Mouse (Mus musculus): Measurements from ENCODE around the gene Smarcc2.

The Smarcc2 gene

GRCm38 (mm10) chr10:128458719-128459408 lies at the start of gene Smarcc2:
TSS of gene Smarcc2 (plus strand) at chr10:128459248.
- DNase-seq (ENCODE audit: low spot score), result peak; percentile 85

GRCm38 (mm10) chr10:128409692-128410559 lies 49.1 kb upstream of the Smarcc2 start:
- DNase-seq (ENCODE audit: low spot score), result peak; percentile 99

GRCm38 (mm10) chr10:128410560-128410845 lies 48.5 kb upstream of the Smarcc2 start:
- no peak for DNase-seq (ENCODE audit: low spot score)

GRCm38 (mm10) chr10:128411211-128412054 lies 47.6 kb upstream of the Smarcc2 start, which contains the start of the genes Nabp2 and Rnf41:
TSS of gene Nabp2 (minus strand) at chr10:128411492.
TSS of gene Rnf41 (plus strand) at chr10:128411657.
- DNase-seq (ENCODE audit: low spot score), result peak; percentile 97

- DNase-seq (ENCODE audit: low spot score), result peak; percentile 25
Observed at GRCm38 (mm10) chr10:128412055-128412381, 47.0 kb upstream of the Smarcc2 start.

DNA sequence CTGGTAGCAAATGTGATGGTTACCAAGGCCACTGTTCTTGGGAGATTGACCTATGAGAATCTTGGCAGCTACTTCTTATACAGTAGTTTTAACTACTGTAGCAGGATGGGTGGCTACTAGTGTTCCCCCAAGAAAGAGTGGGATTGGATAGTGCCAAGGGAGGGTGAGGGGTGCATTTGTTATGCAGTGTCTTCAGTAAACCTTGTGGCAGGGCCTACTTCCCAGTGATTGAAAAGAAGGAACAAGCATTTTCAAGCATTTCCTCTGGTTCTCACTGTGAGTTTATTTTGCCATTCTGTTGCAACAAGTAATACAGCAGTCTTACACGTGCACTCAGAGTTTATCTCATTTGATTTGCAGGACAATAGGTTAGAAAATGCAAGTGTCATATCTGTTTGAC lies 46.5 kb upstream of the Smarcc2 start:
- no peak for DNase-seq (ENCODE audit: low spot score)

DNA sequence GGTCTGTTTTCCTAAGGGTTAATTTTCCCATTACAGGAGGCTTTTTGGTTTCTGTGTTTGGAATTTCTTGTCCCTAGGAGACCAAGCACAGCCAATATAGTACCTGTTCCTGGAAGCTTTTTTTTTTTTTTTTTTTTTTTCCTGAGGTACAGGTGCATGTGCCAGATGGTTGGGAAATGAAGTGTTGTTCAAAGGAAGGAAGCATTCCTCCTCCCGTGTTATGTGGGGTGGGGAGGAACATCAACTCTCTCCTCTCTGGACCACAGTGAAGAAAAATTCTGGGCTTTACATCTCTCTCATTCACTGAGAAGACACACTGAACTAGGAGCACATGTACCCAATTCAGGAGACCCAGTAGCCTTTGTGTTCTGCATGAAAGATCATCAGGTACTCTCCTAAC lies 46.0 kb upstream of the Smarcc2 start:
- DNase-seq (ENCODE audit: low spot score), result no peak

DNA sequence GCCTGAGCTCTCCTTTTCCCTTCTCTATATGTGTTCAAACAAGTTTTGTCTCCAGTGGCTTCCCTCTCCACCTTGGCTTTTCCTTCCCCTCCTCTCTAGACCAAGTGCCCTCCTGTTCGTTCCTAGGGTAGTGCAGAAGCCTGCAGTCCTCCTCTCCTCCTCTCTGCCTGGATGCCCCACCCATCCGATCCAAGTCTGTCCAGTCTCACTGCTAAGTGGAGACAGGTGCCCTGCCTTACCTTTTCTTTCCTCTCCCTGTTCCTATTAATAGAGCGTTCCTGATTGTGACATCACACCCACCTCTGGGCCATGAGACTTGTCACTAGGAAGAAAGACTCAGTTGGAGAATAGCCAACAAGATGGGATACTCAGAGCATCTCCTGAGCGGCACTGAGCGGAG lies 44.2 kb upstream of the Smarcc2 start:
- DNase-seq (ENCODE audit: low spot score), result no peak

DNA sequence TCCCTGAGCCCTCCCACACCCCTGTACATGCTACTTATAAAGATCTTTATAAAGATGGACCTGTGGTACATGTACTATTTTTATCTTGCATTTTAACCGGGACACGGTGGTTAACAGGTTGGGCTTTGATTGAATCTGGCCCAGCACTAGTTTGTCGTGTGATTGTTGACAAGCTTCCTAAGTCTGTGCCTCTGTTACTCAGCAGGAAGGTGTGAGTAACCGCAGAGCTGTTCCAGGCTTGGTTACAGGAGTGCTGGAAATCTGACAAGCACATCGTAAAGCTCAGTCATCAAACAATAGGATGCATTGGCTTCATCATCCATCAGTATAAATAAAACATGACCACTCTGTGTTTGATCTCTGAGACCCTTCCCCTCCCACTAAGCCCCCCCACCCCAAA lies 36.6 kb upstream of the Smarcc2 start:
- DNase-seq (ENCODE audit: low spot score), result no peak

DNA sequence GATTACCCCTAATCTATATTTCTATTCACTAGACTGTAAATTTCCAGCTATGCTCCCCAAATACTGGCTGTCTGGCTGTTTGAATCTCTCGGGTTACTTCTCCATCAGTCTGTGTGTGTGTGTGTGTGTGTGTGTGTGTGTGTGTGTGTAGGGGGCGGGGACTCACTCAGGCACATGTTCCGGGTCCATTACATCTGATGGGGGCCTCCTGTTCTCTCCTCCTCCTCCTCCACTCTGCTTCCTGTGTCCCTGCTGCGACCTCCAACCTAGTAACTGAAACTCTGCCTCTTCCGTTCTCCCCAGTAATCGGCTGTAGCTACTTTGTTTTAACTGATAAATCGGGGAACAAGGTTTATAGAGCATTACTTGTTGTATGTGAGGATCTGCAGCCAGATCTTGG lies 34.4 kb upstream of the Smarcc2 start:
- peak; percentile 21 for DNase-seq (ENCODE audit: low spot score)

DNA sequence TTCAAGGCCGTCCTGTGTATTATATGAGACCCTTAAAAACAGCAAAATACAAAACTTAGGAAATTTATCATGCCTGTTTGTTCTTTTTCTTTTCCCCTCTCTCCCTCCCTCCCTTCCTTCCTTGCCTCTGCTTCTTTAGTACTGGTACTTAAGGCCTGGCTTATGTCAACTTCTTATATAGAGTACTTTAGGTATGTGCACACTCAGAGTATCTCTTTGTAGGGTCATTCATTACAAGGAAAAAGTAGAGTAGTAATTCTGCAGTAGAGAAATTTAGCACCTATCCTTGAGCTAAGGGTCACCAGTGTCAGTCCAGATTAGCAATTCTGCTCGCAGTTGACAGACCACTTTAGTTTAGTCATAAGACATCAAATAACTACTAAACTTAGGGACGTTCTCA lies 33.8 kb upstream of the Smarcc2 start:
- no peak for DNase-seq (ENCODE audit: low spot score)

DNA sequence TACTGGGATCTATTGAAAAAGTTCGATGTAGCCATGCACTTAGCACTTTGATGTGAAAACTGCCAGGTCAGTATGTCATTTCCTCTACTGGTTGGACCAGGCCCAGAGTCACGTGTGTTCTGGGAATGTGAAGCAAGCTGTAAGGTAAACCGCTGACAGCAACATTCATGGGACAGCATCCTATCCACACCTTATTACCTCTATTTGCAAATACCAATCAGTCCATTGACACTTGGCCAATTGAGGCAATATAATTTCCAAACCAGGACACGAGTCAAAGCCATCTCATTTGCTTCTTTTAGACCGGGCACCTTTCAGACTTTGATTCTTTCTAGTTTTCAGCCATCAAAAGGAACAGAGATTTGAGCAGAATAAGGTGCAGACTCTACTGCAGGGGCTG lies 30.0 kb upstream of the Smarcc2 start:
- DNase-seq (ENCODE audit: low spot score), result no peak

DNA sequence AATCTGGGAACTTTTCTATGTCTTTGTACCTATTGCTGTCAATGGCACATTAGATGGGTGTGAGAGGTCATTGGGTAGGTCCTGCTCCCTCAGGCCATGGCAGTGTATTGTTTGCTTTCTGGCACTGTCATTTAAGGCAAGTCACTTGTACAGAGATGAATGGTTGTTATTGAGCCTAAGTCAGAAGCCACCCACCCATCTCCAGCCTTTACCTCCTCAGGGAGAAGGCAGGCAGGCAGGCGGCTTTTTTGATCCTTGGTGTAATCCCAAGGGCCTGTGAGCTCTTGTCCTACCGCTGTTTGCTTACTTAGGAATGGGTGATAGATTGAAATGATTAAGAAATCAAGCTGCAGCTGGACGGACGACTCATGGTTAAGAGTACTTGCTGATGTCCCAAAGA lies 29.6 kb upstream of the Smarcc2 start:
- DNase-seq (ENCODE audit: low spot score), result no peak

DNA sequence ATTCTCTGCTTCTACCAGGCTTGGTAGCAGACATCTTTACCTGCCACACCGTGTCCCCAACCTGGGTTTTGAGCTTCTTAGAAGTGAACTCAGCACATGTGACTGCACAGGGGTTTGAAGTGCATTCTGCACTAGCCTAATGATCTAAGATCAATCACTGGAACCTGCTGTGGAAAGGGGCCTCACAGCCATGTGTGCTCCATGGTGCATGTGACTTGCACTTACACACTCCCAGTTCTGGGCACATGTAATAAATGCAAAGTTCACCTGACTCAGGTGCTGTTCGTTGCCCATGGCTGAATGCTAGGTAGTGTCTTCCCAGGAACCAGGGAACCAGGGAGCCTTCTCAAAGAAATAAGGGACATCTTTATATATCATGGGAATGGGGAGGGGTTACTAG lies 25.6 kb upstream of the Smarcc2 start:
- no peak for DNase-seq (ENCODE audit: low spot score)

DNA sequence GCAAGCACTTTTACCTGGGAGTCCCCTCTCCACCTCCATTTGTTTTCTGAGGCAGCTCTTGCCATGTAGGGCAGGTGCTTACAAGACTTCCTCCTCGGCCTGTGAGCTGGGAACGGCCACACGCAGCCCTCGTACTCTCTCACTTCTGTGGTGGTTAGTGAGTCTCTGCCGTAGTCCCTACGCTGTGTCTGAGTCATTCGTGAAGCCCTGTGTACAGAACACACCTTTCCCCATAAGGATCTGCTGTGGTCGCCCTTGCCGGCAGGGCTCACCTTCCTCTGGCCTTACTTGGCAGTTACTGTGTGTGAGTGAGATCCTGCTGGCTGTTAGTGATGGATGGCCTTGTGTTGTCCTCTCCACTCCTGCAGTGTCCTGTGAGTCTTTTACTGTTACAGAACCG lies 24.4 kb upstream of the Smarcc2 start:
- no peak for DNase-seq (ENCODE audit: low spot score)

DNA sequence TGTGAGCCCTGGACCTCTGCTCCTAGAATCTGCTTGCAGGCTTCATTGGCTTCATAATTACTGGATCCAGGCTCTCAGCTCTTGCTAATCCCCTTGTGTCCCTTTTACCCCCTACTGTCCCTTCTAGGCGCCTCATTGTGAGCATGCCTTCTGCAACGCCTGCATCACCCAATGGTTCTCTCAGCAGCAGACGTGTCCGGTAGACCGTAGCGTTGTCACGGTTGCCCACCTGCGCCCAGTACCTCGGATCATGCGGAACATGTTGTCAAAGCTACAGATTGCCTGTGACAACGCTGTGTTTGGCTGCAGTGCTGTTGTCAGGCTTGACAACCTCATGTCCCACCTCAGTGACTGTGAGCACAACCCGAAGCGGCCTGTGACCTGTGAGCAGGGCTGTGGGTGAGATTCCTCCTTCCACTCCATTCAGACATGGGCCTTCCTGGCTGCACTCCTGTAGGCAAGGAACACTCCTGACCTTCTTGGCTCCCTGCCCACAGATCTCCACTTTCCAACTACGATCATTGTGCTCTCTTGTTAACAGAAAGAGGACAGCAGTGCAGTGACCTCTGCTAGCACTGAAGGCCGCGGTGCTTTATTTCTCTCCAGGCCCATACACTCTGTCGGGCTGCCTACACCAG lies 23.7 kb upstream of the Smarcc2 start:
- DNase-seq (ENCODE audit: low spot score), result peak; percentile 43

GRCm38 (mm10) chr10:128435873-128436272 lies 23.2 kb upstream of the Smarcc2 start:
- no peak for DNase-seq (ENCODE audit: low spot score)

DNA sequence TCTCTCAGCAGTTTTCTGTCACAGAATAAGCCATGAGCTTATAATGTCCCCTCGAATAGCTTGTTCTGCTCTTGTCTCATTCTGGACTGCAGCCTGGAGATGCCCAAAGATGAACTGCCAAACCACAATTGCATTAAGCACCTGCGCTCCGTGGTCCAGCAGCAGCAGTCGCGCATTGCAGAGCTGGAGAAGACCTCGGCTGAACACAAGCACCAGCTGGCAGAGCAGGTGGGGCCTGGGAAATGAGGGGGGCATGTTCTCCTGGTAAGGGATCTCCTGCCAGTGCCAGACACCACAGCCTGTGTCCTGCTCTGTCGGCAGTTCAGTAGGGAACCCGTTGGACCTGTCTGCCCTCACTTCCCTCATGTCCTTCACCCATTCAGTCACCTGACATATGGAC lies 22.7 kb upstream of the Smarcc2 start:
- DNase-seq (ENCODE audit: low spot score), result no peak

DNA sequence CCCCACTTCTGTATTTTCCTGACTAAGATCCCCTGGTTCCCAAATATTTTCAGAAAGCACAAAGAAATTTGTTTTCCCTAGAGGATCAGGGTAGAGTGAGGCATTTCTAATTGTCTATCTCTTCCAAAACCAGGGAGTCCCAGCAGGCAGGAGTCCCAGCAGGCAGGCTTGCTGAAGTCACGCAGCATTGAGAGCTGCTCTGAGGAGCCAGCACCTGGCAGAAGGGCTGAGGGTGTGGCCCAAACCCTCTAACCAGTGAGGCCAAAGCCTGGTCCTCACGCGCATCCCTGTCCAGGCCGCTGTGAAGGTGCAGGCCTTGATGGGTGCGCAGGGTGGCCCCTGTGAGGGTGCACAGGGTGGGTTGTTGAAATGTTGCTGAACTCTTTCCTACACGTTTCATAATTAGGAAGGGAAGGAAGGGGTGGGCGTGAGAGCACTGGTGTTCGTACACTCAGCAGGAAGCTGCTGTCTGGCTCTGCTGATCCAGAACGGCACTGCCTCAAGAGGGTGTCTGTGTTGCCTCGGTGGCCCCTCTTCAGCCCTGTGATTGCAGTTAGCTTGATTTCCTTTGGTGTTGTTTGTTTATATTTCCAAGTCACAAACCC lies 20.3 kb upstream of the Smarcc2 start:
- DNase-seq (ENCODE audit: low spot score), result peak; percentile 61

DNA sequence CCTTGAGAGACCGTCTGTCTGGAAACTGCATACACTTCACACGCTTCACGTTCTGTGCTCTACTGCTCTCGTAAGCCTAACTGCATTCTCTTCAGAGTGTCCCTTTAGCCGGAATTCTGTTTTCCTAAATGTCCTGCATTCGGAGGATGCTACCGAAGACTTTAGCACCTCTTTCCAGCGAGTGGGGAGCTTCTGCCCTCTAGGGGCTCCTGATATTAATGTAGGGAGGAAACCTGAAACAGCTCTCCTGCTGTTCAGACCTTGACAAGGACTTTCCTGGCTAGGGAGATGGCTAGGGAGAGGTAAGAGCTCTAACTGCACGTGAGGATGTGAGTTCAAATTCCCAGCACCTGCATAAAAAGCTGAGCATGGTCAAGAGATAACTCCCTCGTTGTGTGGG lies 18.6 kb upstream of the Smarcc2 start:
- DNase-seq (ENCODE audit: low spot score), result peak; percentile 29

- no peak for DNase-seq (ENCODE audit: low spot score)
Observed at GRCm38 (mm10) chr10:128441324-128442119, 17.5 kb upstream of the Smarcc2 start.

Data from lung, postnatal 25 days (tissue).